17 mouse cellular contexts compared by ENCODE assay signal in the genomic region with DNA sequence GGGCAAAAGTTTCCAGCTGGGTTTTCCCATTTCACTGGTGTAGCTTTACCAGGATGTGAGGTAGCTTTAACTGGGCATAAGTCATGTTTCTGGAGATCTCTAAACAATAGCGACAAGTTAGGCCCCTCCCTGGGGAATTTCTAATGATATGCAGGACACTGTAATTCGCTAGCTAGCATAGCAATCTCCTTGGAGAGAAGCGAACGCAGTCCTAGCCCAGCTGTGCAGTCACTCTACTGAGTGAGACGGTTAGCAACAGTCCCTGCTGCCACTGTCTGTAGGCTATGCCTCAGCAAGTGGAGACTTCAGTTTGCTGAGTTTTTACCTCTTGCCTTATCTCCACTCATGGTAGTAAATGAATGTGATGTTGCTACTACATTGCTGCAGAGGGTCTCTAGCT.
A peak's percentile ranks its signal among the peaks of the same experiment; 100 is the strongest.
DNase-seq lines count a peak whose midpoint lies in the region; ATAC-seq lines count a peak whose summit lies in the region.
"Had no signal": no experiment of that assay in that cellular context is flagged by ENCODE, and none has a peak within 500 bp of the region (broad histone marks: within the 10 kb centered on the region; RNA-seq: fewer than 3 reads in every experiment).

No protein-coding gene starts in this region.

- H3K4me2 ChIP-seq in forebrain, embryonic 12.5 days = no peak overlapping the region
- no peak overlapping the region for H3K4me2 ChIP-seq in midbrain, embryonic 11.5 days
- H3K4me2 ChIP-seq in midbrain, embryonic 16.5 days (ENCODE audit: low read length) = no peak overlapping the region
- no peak overlapping the region for H3K4me2 ChIP-seq in hindbrain, embryonic 16.5 days (ENCODE audit: low read length)
- H3K4me2 ChIP-seq: heart, embryonic 12.5 days; liver, embryonic 15.5 days had no signal

- no peak overlapping the region for H3K9ac ChIP-seq in forebrain, embryonic 12.5 days
- no peak overlapping the region for H3K9ac ChIP-seq in midbrain, embryonic 11.5 days (ENCODE audit: low read length)
- no peak overlapping the region for H3K9ac ChIP-seq in midbrain, embryonic 16.5 days (ENCODE audit: low read depth, low read length)
- H3K9ac ChIP-seq in hindbrain, embryonic 16.5 days (ENCODE audit: low read depth, low read length) = no peak overlapping the region
- H3K9ac ChIP-seq: heart, embryonic 12.5 days; liver, embryonic 15.5 days had no signal

- H3K4me1 ChIP-seq in forebrain, embryonic 12.5 days = peaks cover 6% of the 10 kb centered on the region
- H3K4me1 ChIP-seq in forebrain, embryonic 10.5 days = no peaks in the 10 kb centered on the region
- H3K4me1 ChIP-seq in midbrain, embryonic 11.5 days (ENCODE audit: control insufficient read depth, insufficient read depth, low read length) = no peaks in the 10 kb centered on the region
- H3K4me1 ChIP-seq in midbrain, embryonic 16.5 days (ENCODE audit: control insufficient read depth, insufficient read depth, low read length) = no peaks in the 10 kb centered on the region
- no peaks in the 10 kb centered on the region for H3K4me1 ChIP-seq in hindbrain, embryonic 16.5 days (ENCODE audit: control insufficient read depth, insufficient read depth, low read depth, low read length)
- H3K4me1 ChIP-seq: heart, embryonic 12.5 days; liver, embryonic 15.5 days had no signal

- no peaks in the 10 kb centered on the region for H3K27me3 ChIP-seq in forebrain, embryonic 12.5 days
- H3K27me3 ChIP-seq in forebrain, embryonic 10.5 days (ENCODE audit: poor library complexity, severe bottlenecking) = no peaks in the 10 kb centered on the region
- H3K27me3 ChIP-seq in midbrain, embryonic 11.5 days (ENCODE audit: control insufficient read depth, insufficient read depth, low read length) = no peaks in the 10 kb centered on the region
- no peaks in the 10 kb centered on the region for H3K27me3 ChIP-seq in midbrain, embryonic 16.5 days (ENCODE audit: control insufficient read depth, insufficient read depth, low read depth, low read length)
- H3K27me3 ChIP-seq in hindbrain, embryonic 16.5 days (replicated peaks; ENCODE audit: control insufficient read depth, insufficient read depth, low read length) = no peaks in the 10 kb centered on the region
- H3K27me3 ChIP-seq: heart, embryonic 12.5 days; liver, embryonic 15.5 days had no signal

- DNase-seq in forebrain, embryonic 10.5 days (ENCODE audit: extremely low spot score, low spot score) = no peak
- DNase-seq in midbrain, embryonic 11.5 days (ENCODE audit: low spot score, missing footprints) = no peak
- DNase-seq in retina, embryonic 14.5 days (ENCODE audit: low spot score) = peak; percentile 35
- DNase-seq in spleen, adult 12 weeks (ENCODE audit: low spot score) = no peak
- no peak for DNase-seq in adrenal gland, postnatal 36 days
- DNase-seq: adrenal gland, adult 2 months; cerebellum, postnatal 14 days; gastrocnemius, postnatal 36 days; lung, postnatal 4 days; spleen, adult 18-20 months; thymus, postnatal 14 days had no signal

- peak; percentile 46; the same call in 1 of the 2 replicates for ATAC-seq in forebrain, embryonic 12.5 days (ENCODE audit: low FRiP score)
- ATAC-seq in midbrain, embryonic 11.5 days (ENCODE audit: low FRiP score) = peak; percentile 74
- no peak for ATAC-seq in midbrain, embryonic 16.5 days
- ATAC-seq in hindbrain, embryonic 16.5 days = 0 out of 2 replicates have a peak, but pooled peaks have one; percentile 56

- H3K9me3 ChIP-seq in forebrain, embryonic 12.5 days = no peaks in the 10 kb centered on the region
- H3K9me3 ChIP-seq in forebrain, embryonic 10.5 days = no peaks in the 10 kb centered on the region
- H3K9me3 ChIP-seq in midbrain, embryonic 11.5 days (ENCODE audit: control insufficient read depth, low read length) = no peaks in the 10 kb centered on the region
- no peaks in the 10 kb centered on the region for H3K9me3 ChIP-seq in midbrain, embryonic 16.5 days (replicated peaks; ENCODE audit: control insufficient read depth, low read length, poor library complexity, severe bottlenecking)
- no peaks in the 10 kb centered on the region for H3K9me3 ChIP-seq in hindbrain, embryonic 16.5 days (ENCODE audit: control insufficient read depth, low read length)
- H3K9me3 ChIP-seq: heart, embryonic 12.5 days; liver, embryonic 15.5 days had no signal

- no peak overlapping the region for H3K4me3 ChIP-seq in forebrain, embryonic 12.5 days (replicated peaks)
- H3K4me3 ChIP-seq in forebrain, embryonic 10.5 days = no peak overlapping the region
- H3K4me3 ChIP-seq in midbrain, embryonic 11.5 days (ENCODE audit: low read depth, low read length) = no peak overlapping the region
- H3K4me3 ChIP-seq in midbrain, embryonic 16.5 days (ENCODE audit: low read depth, low read length) = no peak overlapping the region
- no peak overlapping the region for H3K4me3 ChIP-seq in hindbrain, embryonic 16.5 days (ENCODE audit: low read length)
- H3K4me3 ChIP-seq: heart, embryonic 12.5 days; liver, embryonic 15.5 days; myocyte had no signal

- 47% methylated on average over 5 of the region's 5 CpGs for WGBS in forebrain, embryonic 12.5 days
- WGBS in forebrain, embryonic 10.5 days = 59% methylated on average over 5 of the region's 5 CpGs
- 43% methylated on average over 5 of the region's 5 CpGs for WGBS in midbrain, embryonic 11.5 days
- WGBS in midbrain, embryonic 16.5 days = 27% methylated on average over 5 of the region's 5 CpGs
- WGBS in hindbrain, embryonic 16.5 days = 34% methylated on average over 5 of the region's 5 CpGs

- no peak overlapping the region for H3K27ac ChIP-seq in forebrain, embryonic 12.5 days
- H3K27ac ChIP-seq in forebrain, embryonic 10.5 days = no peak overlapping the region
- H3K27ac ChIP-seq in midbrain, embryonic 11.5 days (ENCODE audit: low read depth, low read length) = no peak overlapping the region
- no peak overlapping the region for H3K27ac ChIP-seq in midbrain, embryonic 16.5 days (ENCODE audit: low read length)
- no peak overlapping the region for H3K27ac ChIP-seq in hindbrain, embryonic 16.5 days (ENCODE audit: low read depth, low read length)
- H3K27ac ChIP-seq: liver, embryonic 15.5 days had no signal

- no peaks in the 10 kb centered on the region for H3K36me3 ChIP-seq in forebrain, embryonic 12.5 days (replicated peaks)
- no peaks in the 10 kb centered on the region for H3K36me3 ChIP-seq in forebrain, embryonic 10.5 days (replicated peaks)
- no peaks in the 10 kb centered on the region for H3K36me3 ChIP-seq in midbrain, embryonic 11.5 days (ENCODE audit: control insufficient read depth, insufficient read depth, low read length)
- no peaks in the 10 kb centered on the region for H3K36me3 ChIP-seq in midbrain, embryonic 16.5 days (ENCODE audit: control insufficient read depth, insufficient read depth, low read length)
- no peaks in the 10 kb centered on the region for H3K36me3 ChIP-seq in hindbrain, embryonic 16.5 days (ENCODE audit: control insufficient read depth, insufficient read depth, low read length)
- H3K36me3 ChIP-seq: heart, embryonic 12.5 days; liver, embryonic 15.5 days had no signal
